Mouse (Mus musculus) gastrocnemius, adult 2 months (tissue): ENCODE measurements around the gene Loxl1. TPM values are rescaled to one million over a fixed set of nuclear protein-coding genes. Genes with fewer than 3 reads are reported as not detected.

Experiments
- DNase-seq: peaks from one replicate; pipeline ENCODE4 v3.0.0; 2022
- H3K27ac ChIP-seq: fragments of 200-600 bp; 2 replicates; pipeline ENCODE4 v1.8.1; 2022; ENCODE audit warnings: mild to moderate bottlenecking
- H3K4me3 ChIP-seq: fragments of 200-600 bp; 2 replicates; pipeline ENCODE4 v1.8.1; 2022; ENCODE audit warnings: mild to moderate bottlenecking, moderate library complexity
- CTCF ChIP-seq: fragments of 200-600 bp; IDR thresholded peaks from 2 replicates; pipeline ENCODE4 v1.8.1; 2022; ENCODE audit warnings: antibody characterized with exemption, mild to moderate bottlenecking, moderate library complexity
- intact Hi-C: fragments of 180-260 bp; cut with DNase I; formaldehyde crosslinking; loops from one replicate; pipeline ENCODE4 v1.15.1; 2025
- long read RNA-seq, 2 experiments: library from polyadenylated mRNA; stranded (forward); transcript quantifications; one replicate each; pipeline ENCODE4 v2.0.0; 2021
- total RNA-seq, 2 experiments: library from RNA; stranded (reverse); gene quantifications; 2 replicates each; pipeline ENCODE4 v1.2.3; 2021

Gene Loxl1
- 10 to 100 TPM; 10.6 to 17.9 TPM for total RNA-seq
- long read RNA-seq, experiment 1, transcript Loxl1-201 (7 exons, 3,297 nt): major isoform, 11 of 11 reads
- long read RNA-seq, experiment 1, partial matches to known transcripts: 0 of 11 reads
- long read RNA-seq, experiment 1, other reads (novel, unspliced or antisense): 0 of 11 reads
- long read RNA-seq, experiment 2, transcript Loxl1-201 (7 exons, 3,297 nt): major isoform, 5 of 6 reads
- long read RNA-seq, experiment 2, partial matches to known transcripts: 0 of 6 reads
- long read RNA-seq, experiment 2, other reads (novel, unspliced or antisense): 1 of 6 reads

- peak within 1 kb of the TSS; percentile 87 for H3K27ac ChIP-seq
- no peak for TF ChIP-seq CTCF
- H3K4me3 ChIP-seq: peak within 1 kb of the TSS; percentile 74
- intact Hi-C loops: no loop called here
- DNase-seq: peak; percentile 88
Observed at GRCm38 (mm10) chr9:58312944-58313359, at the start of gene Loxl1. Gene Loxl1, minus strand, starts transcription at chr9:58313186.

GRCm38 (mm10) chr9:58361956-58362355 is 49.0 kb upstream of the Loxl1 start:
- Histone ChIP-seq H3K27ac (no peak overlapping the region), H3K4me3 (no peak overlapping the region)
- intact Hi-C loops: no loop called here
- no peak for TF ChIP-seq CTCF
- no peak for DNase-seq

DNA sequence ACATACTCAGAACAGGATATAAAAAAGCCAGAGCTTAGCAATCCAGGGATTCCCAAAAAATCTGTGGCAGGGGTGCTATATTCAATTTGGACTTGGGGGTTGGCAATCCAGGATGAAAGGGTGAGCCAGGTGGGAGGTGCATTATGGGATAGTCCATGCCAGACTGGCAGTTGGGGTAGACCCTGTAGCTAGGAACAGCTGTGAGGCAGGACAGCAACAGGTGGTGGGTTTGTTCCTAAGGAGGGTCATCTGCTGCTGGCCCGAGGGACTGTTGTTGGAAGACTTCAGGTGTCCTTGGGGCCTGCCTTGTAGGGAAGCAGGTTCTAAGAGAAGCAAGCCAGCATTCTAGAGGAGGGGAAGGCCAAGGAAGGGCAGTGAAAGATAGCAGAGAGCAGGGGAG is 48.4 kb upstream of the Loxl1 start:
- H3K4me3 ChIP-seq: no peak overlapping the region
- no peak overlapping the region for H3K27ac ChIP-seq
- intact Hi-C loops: no loop called here
- no peak for TF ChIP-seq CTCF
- DNase-seq: no peak

- Histone ChIP-seq H3K4me3 (no peak overlapping the region), H3K27ac (no peak overlapping the region)
- no peak for DNase-seq
- intact Hi-C loops: no loop called here
- no peak for TF ChIP-seq CTCF
Observed at GRCm38 (mm10) chr9:58355262-58356050, 42.5 kb upstream of the Loxl1 start.

- TF ChIP-seq CTCF: no peak
- intact Hi-C loops: no loop called here
- Histone ChIP-seq H3K4me3 (no peak overlapping the region), H3K27ac (no peak overlapping the region)
- no peak for DNase-seq
Observed at GRCm38 (mm10) chr9:58354701-58355100, 41.7 kb upstream of the Loxl1 start.

DNA sequence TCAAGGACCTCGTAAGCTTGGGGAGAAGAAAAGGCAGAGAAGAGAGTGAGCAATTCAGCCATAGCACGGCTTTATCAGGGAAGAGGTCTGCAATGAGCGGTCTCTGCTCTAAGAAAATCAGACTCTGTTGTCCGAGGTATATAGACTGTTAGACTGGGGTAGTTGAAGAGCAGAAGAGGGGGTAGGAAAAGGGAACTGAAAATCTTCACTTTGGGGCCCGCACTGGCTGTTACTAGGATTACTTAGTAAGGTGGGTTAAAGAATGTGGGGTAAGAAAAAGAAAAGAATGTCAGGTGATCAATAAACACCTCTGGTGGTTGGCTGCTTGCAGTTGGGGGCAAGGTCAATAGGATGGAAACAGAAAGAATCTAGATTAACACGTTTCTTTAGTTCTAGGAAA is 40.2 kb upstream of the Loxl1 start:
- no peak for TF ChIP-seq CTCF
- H3K27ac ChIP-seq: no peak overlapping the region
- no peak overlapping the region for H3K4me3 ChIP-seq
- DNase-seq: no peak
- intact Hi-C loops: no loop called here

DNA sequence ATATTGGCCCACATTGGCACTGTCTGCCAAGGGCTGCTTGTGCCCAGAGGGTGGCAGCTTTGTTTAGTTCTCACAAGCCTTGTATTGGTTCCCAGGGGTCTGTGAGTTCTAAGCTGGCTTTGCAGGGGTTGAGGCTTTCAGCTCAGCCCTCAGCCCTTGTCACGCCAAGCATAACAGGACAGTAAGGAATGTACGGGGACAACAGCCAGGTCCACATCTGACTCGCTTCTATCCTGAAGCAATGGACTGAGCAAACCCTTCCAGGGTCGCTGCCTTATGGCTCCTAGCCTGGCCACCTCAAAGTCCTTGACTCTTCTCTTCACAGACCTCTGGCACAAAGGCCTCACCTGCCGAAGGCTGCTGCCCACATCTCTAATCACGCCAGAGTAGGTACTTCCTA is 34.8 kb upstream of the Loxl1 start:
- no peak overlapping the region for H3K4me3 ChIP-seq
- intact Hi-C loops: no loop called here
- no peak for DNase-seq
- no peak for TF ChIP-seq CTCF
- H3K27ac ChIP-seq: no peak overlapping the region

DNA sequence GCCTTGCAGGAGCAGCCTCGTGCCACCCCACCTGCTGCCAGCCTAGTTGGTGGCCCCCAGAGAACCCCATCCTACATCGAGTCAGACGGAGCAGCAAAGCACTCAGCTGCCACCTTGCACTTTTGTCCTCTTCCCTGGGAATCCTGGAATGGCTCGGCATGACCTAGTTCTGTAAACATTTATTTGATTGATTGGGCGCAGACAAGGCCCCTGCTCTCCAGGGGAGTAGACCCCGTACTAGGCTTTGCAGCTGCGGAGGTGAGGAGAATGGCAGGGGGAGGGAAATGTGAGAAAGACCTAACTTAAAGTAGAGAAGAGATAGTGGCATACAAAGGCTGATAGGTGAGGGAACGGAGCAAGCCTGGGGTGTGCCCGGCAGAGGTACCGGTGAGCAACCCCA is 33.5 kb upstream of the Loxl1 start:
- DNase-seq: no peak
- Histone ChIP-seq H3K4me3 (no peak overlapping the region), H3K27ac (no peak overlapping the region)
- intact Hi-C loops: no loop called here
- TF ChIP-seq CTCF: no peak

GRCm38 (mm10) chr9:58345963-58346362 is 33.0 kb upstream of the Loxl1 start:
- no peak for TF ChIP-seq CTCF
- no peak for DNase-seq
- Histone ChIP-seq H3K27ac (no peak overlapping the region), H3K4me3 (no peak overlapping the region)
- intact Hi-C loops: no loop called here

GRCm38 (mm10) chr9:58341795-58342194 is 28.8 kb upstream of the Loxl1 start:
- Histone ChIP-seq H3K4me3 (no peak overlapping the region), H3K27ac (no peak overlapping the region)
- no peak for DNase-seq
- intact Hi-C loops: no loop called here
- no peak for TF ChIP-seq CTCF

- no peak for DNase-seq
- no peak overlapping the region for H3K4me3 ChIP-seq
- intact Hi-C loops: no loop called here
- H3K27ac ChIP-seq: no peak overlapping the region
- no peak for TF ChIP-seq CTCF
Observed at GRCm38 (mm10) chr9:58336650-58337281, 23.8 kb upstream of the Loxl1 start.

- peak; percentile 36 for DNase-seq
- intact Hi-C loops: no loop called here
- no peak for TF ChIP-seq CTCF
- Histone ChIP-seq H3K27ac (no peak overlapping the region), H3K4me3 (no peak overlapping the region)
Observed at GRCm38 (mm10) chr9:58331276-58331675, 18.3 kb upstream of the Loxl1 start.

DNA sequence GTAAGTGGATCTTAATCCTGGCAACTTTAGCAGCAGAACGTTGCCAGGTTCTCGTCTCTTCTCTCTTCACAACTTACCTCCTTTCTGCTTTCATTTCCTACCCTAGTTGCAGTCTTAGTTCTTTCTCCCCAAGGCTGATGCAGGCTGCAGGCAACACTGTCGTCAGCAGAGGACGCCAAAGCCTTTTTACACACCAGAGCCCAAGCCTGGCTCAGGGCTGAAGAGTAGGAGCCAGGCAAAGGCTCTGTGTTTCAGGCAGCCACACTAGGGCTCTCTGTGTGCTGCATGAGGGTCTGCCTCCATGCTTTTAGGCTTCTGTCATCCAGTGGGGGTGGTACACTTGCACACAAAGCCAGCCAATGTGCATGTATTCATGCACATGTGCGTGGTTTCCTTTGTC is 17.3 kb upstream of the Loxl1 start:
- no peak overlapping the region for H3K27ac ChIP-seq
- TF ChIP-seq CTCF: peak; percentile 82
- intact Hi-C loops: loop anchor here (1.0 kb wide), 1 partner anchor 39 kb away; no protein-coding TSS in a partner anchor
- H3K4me3 ChIP-seq: no peak overlapping the region
- DNase-seq: peak; percentile 68
